Mouse (Mus musculus): ENCODE measurements around the gene Lins1. TPM values are rescaled to one million over a fixed set of nuclear protein-coding genes. Genes with fewer than 3 reads are reported as not detected.

Lins1 gene
- total and polyA plus RNA-seq, 3 experiments = 8.3 to 15.9 (median 9.8) TPM

DNA sequence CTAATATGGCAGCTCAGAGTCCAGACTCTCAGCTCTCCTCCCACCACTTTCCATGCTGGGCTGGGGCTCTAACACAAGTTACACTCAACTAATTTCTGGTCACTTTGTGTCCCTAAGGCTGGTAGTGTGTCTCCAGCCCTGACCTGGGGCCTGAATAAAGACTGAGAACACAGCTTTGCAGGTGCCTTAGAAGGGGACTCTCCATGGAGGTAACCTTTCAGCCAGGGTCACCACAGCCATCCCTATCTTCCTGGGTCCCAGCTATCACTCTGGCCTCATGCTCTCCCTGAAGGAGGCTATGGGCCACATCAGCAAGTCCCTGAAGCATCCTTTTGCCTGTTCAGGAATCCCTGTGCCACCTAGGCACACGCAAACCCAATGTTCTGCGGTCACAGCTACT, 44.0 kb upstream of the Lins1 start:
- H3K79me2 ChIP-seq (replicated peaks; ENCODE audit: control insufficient read depth, extremely low read depth, insufficient read depth, poor library complexity, severe bottlenecking) = no peaks in the 10 kb centered on the region
- no peak for DNase-seq (ENCODE audit: extremely low read depth)
- no peaks in the 10 kb centered on the region for H3K27me3 ChIP-seq (replicated peaks)
- no peak for TF ChIP-seq CTCF (conservative IDR thresholded peaks at IDR 0.05 in 1 of 2, IDR thresholded peaks at IDR 0.05 in 1 of 2; ENCODE audit: low read depth in 2 of 2, low read length in 2 of 2)
- no peak for TF ChIP-seq JUN (IDR thresholded peaks at IDR 0.05; ENCODE audit: insufficient read depth, low read depth, low read length)
- TF ChIP-seq RAD21 (IDR thresholded peaks at IDR 0.05; ENCODE audit: low read depth, low read length) = no peak
- no peak for TF ChIP-seq CHD1 (IDR thresholded peaks at IDR 0.05; ENCODE audit: low read depth, low read length)
- no peak for TF ChIP-seq ETS1 (conservative IDR thresholded peaks at IDR 0.05; ENCODE audit: low read depth, low read length)
- no peak for TF ChIP-seq IRF4 (IDR thresholded peaks at IDR 0.05; ENCODE audit: low read depth, low read length)
- TF ChIP-seq POLR2AphosphoS2 (IDR thresholded peaks at IDR 0.05; ENCODE audit: low read depth, low read length) = no peak
- no peak for TF ChIP-seq MAX (IDR thresholded peaks at IDR 0.05; ENCODE audit: low read length)
- TF ChIP-seq PAX5 (IDR thresholded peaks at IDR 0.05; ENCODE audit: low read length) = no peak
- no peak for TF ChIP-seq ZNF384 (IDR thresholded peaks at IDR 0.05; ENCODE audit: low read depth, low read length)
- no peak for TF ChIP-seq RCOR1 (conservative IDR thresholded peaks at IDR 0.05; ENCODE audit: low read depth, low read length)
- TF ChIP-seq ZC3H11A (IDR thresholded peaks at IDR 0.05; ENCODE audit: low read depth, low read length) = no peak
- no peak for TF ChIP-seq MXI1 (IDR thresholded peaks at IDR 0.05; ENCODE audit: low read depth, low read length)
- TF ChIP-seq MEF2A (IDR thresholded peaks at IDR 0.05; ENCODE audit: borderline replicate concordance, low read depth, low read length) = no peak
- TF ChIP-seq BHLHE40 (IDR thresholded peaks at IDR 0.05; ENCODE audit: low read depth, low read length) = no peak
- TF ChIP-seq ZMIZ1 (IDR thresholded peaks at IDR 0.05; ENCODE audit: low read depth, low read length) = no peak
- no peak for TF ChIP-seq JUND (conservative IDR thresholded peaks at IDR 0.05; ENCODE audit: low read depth, low read length)
- no peak for TF ChIP-seq MYC (IDR thresholded peaks at IDR 0.05; ENCODE audit: low read depth, low read length)
- in situ Hi-C loops (cut with MboI; ENCODE audit: low pct_ligation_motif_present, low pct_unique_long_range_greater_than_20kb, low sequenced_read_pairs) (no loop called here), dilution Hi-C loops (cut with MboI; ENCODE audit: extremely low pct_ligation_motif_present, extremely low pct_unique_long_range_greater_than_20kb, low sequenced_read_pairs) (no loop called here)
- H3K4me3 ChIP-seq (replicated peaks in 1 of 3; ENCODE audit: low read depth in 2 of 3, low read length in 2 of 3, poor library complexity in 1 of 3) = no peak overlapping the region
- no peaks in the 10 kb centered on the region for H3K4me1 ChIP-seq (ENCODE audit: control insufficient read depth in 1 of 2, insufficient read depth in 2 of 2)
- no peak overlapping the region for H3K9ac ChIP-seq (ENCODE audit: insufficient read depth, low read depth)
- H3K9me3 ChIP-seq (replicated peaks; ENCODE audit: low read length) = no peaks in the 10 kb centered on the region
- no peak overlapping the region for H3K4me2 ChIP-seq (ENCODE audit: insufficient read depth, low read depth, poor library complexity, severe bottlenecking)
- H3K27ac ChIP-seq (ENCODE audit: insufficient read depth, low read depth) = no peak overlapping the region
- peaks cover 10 to 47% of the 10 kb centered on the region in 2 experiments for H3K36me3 ChIP-seq (replicated peaks in 1 of 2; ENCODE audit: control insufficient read depth in 1 of 2, insufficient read depth in 1 of 2, low read length in 1 of 2)

DNA sequence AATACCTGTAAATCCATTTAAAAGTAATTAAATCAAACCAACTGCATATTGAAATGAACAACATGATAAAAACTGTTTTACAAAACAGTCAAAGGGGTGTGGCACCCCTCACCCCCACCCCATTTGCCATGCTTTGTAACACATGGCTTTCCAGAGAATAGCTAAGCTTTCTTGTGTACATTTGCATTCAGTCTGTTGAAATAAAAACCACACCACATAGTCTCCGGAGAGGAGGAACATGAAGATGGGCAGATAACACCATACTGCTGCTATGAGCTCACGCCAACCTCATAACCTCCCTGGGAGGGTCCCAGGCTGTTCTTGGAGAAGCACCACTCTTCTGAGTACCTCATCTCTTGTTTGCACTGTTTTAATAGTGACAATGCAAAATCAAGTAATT, 40.5 kb upstream of the Lins1 start:
- no peak for DNase-seq (ENCODE audit: extremely low read depth)
- no peak for TF ChIP-seq MXI1 (IDR thresholded peaks at IDR 0.05; ENCODE audit: low read depth, low read length)
- TF ChIP-seq SIN3A (IDR thresholded peaks at IDR 0.05; ENCODE audit: low read length) = no peak
- no peak for TF ChIP-seq POLR2A (IDR thresholded peaks at IDR 0.05; ENCODE audit: low read depth, low read length)
- TF ChIP-seq CTCF (conservative IDR thresholded peaks at IDR 0.05 in 1 of 2, IDR thresholded peaks at IDR 0.05 in 1 of 2; ENCODE audit: low read depth in 2 of 2, low read length in 2 of 2) = no peak
- no peak overlapping the region for H3K9ac ChIP-seq (ENCODE audit: insufficient read depth, low read depth)
- H3K4me1 ChIP-seq (ENCODE audit: control insufficient read depth in 1 of 2, insufficient read depth in 2 of 2) = no peaks in the 10 kb centered on the region
- dilution Hi-C loops (cut with MboI; ENCODE audit: extremely low pct_ligation_motif_present, extremely low pct_unique_long_range_greater_than_20kb, low sequenced_read_pairs) = no loop called here
- in situ Hi-C loops (cut with MboI; ENCODE audit: low pct_ligation_motif_present, low pct_unique_long_range_greater_than_20kb, low sequenced_read_pairs) = no loop called here
- peaks cover 12 to 65% of the 10 kb centered on the region in 2 experiments for H3K36me3 ChIP-seq (replicated peaks in 1 of 2; ENCODE audit: control insufficient read depth in 1 of 2, insufficient read depth in 1 of 2, low read length in 1 of 2)
- H3K27ac ChIP-seq (ENCODE audit: insufficient read depth, low read depth) = no peak overlapping the region
- H3K79me2 ChIP-seq (replicated peaks; ENCODE audit: control insufficient read depth, extremely low read depth, insufficient read depth, poor library complexity, severe bottlenecking) = no peaks in the 10 kb centered on the region
- no peak overlapping the region for H3K4me3 ChIP-seq (replicated peaks in 1 of 3; ENCODE audit: low read depth in 2 of 3, low read length in 2 of 3, poor library complexity in 1 of 3)
- no peaks in the 10 kb centered on the region for H3K9me3 ChIP-seq (replicated peaks; ENCODE audit: low read length)
- no peak overlapping the region for H3K4me2 ChIP-seq (ENCODE audit: insufficient read depth, low read depth, poor library complexity, severe bottlenecking)
- H3K27me3 ChIP-seq (replicated peaks) = no peaks in the 10 kb centered on the region
